Mouse (Mus musculus): ENCODE data around the gene Suclg2.
A peak's percentile ranks its signal among the peaks of the same experiment; 100 is the strongest.

The Suclg2 gene

DNA sequence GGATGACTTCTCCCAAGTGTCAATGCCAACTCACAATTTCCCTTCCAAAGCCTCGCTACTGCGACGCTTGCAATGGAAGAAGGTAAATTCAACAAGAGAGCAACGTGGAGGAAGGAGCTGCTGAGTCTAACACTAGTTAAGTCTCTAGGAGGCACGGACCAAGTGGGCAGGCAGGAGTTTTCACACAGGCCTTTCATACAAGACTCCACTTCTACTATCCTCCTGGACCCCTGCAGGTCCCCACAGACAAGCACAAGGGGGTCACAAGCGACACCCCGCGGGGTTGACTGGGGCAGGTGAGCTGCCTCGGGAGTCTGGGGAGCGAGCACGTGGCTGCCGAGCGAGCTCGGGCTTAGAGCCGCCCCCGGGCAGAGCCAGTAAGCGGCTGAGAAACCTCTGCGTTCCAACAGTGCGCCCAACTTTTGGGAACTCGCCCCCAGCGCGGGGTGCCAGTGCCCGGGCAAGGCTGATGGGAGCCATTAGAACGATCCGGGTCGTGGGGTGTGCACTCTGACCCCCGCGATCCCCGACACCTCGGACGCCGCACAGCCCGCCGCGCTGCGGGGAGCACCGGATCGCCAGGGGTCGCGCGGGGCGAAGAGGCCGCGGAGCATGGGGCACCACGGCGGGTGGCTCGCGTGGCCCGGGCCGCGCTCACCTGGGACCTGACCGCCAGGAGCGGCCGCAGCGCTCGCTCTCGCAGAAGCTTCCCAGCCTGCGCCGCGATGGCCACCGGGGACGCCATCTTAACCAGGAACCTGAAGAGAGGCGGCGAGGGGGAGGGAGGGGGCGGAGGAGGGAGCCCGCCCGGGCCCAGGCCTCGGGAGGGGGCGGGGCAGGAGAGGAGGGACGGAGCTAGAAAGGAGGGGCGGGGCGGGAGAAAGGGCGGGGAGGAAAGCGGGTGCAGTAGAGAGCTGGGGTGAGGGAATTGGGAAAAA, at the start of gene Suclg2:
Suclg2 (minus strand) TSS at position 770 of the 938 bp plus-strand sequence.
- peak; percentile 68 to 83 for DNase-seq (ENCODE audit: low spot score in 2 of 2)

DNA sequence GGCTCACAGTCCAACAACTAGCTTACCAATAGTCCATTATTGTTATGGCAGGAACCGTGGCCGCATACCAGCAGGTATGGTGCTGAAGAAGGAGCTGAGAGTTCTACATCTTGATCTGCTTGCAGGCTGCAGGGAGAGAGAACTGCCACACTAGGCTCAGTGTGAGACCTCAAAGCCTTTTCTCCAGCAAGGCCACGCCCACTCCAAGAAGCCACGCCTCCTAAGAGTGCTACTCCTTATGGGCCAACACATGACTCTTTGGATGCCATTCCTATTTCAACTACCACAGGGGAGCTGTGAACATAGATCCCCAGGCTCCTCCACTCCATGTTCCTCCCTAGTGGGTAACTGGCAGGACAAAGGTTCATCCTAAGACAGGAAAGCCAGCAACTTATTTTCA, 48.0 kb upstream of the Suclg2 start:
- no peak for DNase-seq (ENCODE audit: low spot score in 2 of 2)

DNA sequence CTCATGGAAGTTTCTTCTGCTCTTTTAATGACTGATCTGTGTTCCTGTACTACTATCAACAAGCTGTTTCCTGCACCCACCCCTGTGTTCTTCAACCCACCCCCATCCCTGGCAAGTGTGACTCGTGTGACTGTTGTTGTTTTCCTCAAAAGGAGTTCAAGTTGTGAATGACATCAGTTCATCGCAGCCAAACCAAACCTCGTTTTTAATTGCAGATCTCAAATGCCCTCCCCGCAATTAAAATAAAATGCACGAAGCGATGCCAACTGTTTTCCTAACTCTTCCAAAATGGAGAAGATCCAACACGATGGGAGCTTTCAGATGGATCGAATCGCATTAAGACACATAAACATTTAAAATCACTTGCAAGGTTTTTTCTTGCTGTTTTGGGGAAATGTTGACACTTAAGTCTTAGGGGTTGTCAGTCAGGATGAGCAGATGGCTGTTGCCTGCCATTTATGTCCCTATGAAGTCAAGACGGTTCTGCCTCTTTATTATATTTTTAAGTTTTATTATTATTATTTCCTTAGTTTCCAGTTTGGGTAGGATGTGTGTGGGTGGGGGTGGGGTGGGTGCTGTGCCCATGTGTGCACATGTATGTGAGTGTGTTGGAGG, 41.1 kb upstream of the Suclg2 start:
- peak in 1 of 2 experiments; percentile 23 for DNase-seq (ENCODE audit: low spot score in 2 of 2)

DNA sequence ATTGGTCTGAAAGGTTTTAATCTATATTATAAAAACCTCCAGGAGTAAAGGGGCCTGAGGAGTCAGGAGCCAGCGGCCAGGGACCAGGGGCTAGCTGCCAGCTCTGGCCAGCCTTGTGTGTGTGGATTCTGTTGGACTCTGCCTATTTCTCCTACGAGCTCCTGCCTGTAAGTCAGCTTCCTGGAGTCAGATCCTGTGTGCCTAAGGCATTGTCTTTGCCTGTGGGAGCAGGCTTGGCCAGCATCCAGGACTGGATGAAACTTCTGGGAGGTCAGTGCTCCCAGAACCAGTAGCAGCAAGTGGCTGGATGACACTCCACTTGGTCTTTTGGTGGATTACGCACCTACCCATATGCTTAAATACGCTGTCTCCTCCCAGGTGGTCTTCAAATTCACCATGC, 23.8 kb upstream of the Suclg2 start:
- no peak for DNase-seq (ENCODE audit: low spot score in 2 of 2)

DNA sequence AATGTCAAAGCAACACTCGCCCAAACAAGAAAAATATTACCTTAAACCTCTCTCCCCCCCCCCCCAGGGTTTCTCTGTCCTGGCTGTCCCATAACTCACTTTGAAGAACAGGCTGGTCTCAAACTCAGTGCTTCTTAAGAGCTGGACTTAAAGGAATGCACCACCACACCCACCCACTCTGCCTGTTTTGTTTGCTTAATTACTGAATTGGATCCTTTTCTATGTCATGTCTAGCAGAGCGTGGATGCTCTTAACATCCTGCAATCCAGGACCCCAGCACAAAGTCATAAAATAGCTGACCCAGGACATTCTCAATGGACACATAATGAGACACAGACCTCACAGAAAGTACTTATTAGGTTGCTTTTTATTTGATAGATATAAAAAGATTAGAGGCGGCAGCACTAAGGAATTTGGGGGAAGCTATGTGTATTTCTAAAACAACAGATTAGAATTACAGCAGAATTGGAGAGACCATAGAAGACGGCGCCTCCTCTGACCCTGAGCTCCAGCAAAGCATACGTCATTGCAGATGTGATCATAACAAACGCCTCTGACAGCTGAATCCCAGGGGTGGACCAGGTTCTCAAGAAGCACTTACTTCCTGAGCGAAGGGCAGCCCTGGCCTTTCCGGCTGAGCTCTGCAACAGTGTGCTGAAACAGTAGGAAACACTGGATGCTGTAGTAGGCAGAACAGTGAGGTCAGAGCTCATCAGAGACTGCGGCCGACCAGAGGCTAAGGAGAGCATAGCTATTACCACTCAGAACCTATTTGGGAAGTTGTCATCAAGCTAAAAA, 13.2 kb upstream of the Suclg2 start:
- DNase-seq (ENCODE audit: low spot score in 2 of 2): no peak

DNA sequence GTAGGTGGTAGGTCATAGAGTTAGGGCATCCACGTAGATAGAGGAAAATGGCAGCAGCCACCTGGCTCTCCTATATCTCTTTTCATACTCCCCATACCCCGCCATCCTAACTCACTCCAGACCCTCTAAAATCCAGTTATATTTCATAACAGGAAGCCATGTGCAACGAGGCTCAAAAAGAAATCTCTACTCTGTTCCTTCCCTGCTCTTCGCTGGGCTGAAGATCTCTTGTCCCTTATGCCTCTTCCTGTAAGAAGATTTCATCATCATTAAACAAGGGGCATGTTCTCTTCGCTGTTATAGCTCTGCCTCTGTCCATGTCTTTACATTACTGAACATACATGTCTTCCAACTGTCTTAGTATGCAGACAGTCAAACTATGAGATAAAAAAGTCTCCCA, 10.8 kb upstream of the Suclg2 start:
- DNase-seq (ENCODE audit: low spot score in 2 of 2): no peak

DNA sequence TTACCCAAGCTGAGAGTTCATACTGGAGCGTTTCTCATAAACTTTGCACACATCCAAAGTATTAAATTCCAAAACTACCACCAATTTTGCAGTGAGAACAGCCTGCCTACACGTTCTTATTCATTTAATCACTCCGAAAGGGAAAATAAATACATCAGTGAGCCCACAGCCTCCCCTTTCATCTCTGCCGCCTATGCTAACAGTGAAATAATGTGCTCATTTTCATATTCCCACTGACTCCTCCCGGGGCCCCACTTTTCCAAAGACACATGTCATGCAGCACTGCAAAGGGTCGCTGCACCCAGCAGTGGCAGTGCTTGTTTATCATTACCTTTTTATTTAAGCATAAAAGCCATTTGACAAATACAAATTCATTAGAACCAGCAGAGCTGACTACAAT, 6.7 kb upstream of the Suclg2 start:
- DNase-seq (ENCODE audit: low spot score in 2 of 2): no peak

DNA sequence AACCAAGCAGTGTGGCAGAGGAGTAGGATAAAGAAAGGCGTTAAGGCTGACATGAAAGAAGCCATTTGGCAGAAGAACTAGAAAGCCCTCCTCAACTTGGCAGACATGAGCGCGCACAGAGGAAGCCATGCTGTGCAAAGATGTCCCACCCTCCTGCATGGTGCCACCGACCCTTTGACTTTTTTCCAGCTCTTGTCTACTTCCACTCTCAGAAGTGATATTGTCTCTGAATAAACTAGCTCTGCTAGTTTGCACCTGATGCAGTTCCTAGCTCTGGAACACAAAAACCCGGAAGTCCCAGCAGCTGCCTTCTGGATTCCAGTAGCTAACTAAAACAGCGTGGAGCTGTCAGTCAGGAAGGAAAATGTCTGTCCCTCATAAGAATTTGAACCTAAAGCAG, 4.8 kb upstream of the Suclg2 start:
- no peak for DNase-seq (ENCODE audit: low spot score in 2 of 2)

DNA sequence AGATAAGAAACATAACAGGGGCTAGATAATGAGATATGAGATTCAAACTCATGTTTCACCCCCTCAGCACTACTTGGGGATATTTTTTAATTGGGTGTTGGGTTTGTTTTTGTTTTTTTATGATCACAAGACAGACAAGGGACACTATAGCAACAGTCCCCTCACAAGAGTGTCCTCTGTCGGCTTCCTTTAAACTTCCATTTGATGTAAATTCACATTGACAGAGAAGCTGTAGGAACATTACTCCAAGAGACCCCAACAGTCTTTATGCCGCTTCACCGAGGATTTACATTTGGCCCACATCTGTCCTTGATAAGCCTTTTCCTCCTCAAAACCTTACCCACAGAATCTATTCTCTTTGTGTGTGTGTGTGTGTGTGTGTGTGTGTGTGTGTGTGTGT, 1.2 kb upstream of the Suclg2 start:
- DNase-seq (ENCODE audit: low spot score in 2 of 2): no peak

DNA sequence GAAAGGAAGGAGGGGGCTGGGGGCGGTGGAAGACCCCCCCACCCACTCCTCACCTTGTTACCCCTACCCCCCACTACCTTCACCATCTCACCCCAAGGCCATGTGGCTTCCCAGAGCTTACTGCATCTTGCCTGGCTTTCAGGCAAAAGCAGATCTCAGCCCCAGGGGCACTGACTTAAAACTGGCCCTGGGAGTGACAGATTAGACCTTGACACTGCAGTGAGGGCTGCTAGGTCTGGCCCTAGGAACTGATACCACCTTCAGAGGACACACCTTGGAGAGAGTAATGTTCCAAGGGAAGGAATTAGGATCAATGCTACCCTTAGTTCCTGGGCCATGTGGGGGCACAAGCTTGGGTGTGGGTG, 351 bp upstream of the Suclg2 start:
- no peak for DNase-seq (ENCODE audit: low spot score in 2 of 2)

DNA sequence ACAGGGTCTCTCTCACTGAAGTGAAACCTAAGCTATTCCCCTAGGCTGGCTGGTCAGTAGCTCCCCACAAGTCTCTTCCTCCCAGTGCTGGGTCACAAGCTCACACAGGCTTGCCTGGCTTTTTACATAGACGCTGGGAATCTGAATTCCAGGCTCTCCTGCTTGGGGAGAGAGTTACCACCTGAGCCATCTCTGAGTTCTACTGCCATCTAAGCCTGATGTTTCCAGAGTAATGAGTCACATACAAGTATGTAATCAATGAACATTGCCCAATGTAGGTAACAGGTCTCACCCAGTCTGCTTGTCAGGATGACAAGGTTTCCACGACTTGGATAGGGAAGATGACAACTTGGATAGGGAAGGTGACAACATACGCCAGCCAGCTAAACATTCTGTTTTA, 1.5 kb downstream of the Suclg2 start:
- DNase-seq (ENCODE audit: low spot score in 2 of 2): no peak

DNA sequence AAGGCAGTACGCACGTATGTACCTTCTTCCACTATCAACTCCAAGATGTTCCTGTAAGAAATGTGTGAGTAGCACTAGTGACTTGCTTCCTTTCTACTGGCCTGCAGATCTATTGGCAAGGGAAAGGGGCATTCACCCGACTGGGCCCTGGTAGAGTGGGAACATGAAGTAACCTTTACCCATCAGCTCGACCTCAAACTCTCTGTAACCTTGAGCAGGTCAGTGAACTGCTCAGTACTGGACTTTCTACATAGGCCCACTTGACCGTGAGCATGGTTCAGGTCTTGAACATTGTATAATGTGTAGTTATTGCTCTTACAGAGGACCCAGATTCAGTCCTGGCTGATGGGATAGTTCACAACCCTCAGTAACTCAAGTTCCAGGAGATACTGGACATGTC, 2.1 kb downstream of the Suclg2 start:
- DNase-seq (ENCODE audit: low spot score in 2 of 2): no peak

DNA sequence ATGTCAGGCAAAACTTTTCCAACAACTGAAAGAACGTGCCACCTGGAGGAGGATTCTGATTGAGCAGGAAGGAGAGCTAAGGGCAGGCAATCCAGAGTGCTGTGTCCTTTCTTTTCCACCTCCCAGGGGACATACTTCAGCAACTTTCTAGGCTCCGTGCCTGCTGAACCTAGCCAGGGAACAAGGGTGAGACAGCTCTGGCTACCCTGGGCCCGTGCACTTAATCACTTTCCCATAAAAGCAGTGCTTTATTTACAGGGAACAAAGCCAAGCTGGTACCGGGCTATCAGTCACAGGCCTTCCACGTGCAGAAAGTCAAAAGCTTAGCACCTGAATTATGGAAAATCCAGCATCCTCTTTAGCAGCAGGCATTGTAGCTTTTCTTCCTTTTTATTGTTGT, 5.4 kb downstream of the Suclg2 start:
- DNase-seq (ENCODE audit: low spot score in 2 of 2): no peak

DNA sequence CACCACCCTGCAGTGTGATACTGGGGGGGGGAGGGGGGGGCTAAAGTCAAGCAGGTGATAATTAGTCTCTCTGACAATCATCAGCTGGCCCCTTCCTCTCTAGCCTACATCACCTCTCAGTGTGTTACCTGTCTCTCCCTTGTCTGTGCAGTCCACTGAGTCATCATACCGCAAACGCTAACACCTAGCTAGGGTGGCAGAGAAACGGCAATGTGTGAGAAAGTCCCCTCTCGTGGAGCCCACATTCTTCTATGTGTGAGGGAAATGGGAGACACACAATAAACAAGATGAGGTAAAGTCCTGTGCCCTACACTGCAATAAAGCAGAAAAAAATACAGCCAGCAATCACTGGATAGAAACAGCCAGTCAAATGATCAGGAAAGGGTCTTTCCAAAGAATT, 6.5 kb downstream of the Suclg2 start:
- no peak for DNase-seq (ENCODE audit: low spot score in 2 of 2)

DNA sequence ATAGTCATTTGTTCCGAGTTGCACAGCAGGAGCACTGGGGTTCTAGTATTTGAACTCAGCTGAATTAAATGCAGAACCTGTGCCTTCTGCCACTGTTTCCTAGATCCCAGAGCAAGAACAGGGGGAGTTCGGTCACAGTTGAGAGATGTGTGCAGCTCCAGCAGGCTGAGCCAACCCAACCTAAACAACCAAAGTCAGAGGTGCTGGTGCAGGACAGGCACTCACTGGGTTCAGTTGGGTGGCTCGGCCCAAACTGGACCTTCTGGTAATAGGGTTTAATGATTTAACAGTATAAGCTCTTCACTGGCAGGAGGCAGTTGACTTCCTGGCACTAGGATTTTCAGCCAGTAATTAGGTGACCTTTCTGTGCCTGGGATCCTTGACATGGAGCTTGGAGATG, 6.9 kb downstream of the Suclg2 start:
- DNase-seq (ENCODE audit: low spot score in 2 of 2): no peak

DNA sequence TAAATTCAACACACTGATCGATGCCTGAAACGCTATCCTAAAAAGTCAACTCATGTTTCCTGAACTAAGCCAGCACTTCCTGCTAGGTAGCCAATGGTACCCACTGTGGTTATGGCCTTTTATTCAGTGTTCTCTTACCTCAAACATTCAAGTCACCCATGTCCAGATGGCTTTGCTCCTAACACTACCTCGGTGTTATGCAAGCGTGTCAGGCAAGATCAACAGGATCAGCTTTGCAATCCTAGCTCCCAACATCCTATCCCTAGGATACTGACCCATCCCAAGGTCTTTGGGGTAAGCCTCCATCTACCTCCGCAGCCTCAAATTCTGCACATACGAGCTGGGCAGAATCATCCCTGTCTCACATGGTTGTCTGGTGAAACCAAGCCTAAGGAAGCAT, 7.7 kb downstream of the Suclg2 start:
- no peak for DNase-seq (ENCODE audit: low spot score in 2 of 2)

DNA sequence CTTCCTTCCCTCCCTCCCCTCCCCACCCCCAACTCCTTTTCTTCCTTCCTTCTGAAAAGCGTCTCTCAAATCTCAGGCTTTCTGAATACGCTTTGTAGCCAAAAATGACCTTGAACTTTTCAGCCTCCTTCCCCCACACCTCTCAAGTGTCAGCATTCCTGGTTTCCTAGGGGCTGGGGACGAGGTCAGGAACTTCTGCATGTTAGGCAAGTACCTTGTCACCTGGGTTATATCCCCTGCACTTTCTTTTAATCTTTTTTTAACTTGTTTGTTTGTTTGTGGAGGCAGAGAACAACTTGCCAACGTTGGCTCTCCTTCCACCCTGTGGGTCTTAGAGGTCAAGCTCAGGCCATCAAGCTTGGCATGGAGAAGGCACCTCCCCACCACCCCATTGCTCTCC, 9.1 kb downstream of the Suclg2 start:
- DNase-seq (ENCODE audit: low spot score in 2 of 2): no peak

DNA sequence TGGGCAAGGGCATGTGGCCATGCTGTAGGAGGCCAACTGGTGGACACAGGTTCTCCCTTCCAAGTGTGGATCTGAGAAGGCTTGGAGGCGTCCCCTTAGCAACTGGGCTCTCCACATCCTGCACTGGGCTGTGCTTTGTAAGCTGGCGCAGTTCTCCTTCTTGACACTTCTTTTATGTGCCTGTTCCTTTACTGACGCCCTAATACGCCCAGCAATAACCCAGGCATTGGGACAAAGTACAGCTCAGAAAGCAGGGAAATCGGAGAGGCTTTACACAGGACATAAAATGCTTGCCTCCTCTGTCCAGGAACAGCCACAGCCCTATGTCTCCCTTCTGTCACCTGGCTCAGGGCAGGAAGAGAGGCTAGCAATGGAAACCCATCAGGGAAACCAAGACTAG, 9.5 kb downstream of the Suclg2 start:
- no peak for DNase-seq (ENCODE audit: low spot score in 2 of 2)

DNA sequence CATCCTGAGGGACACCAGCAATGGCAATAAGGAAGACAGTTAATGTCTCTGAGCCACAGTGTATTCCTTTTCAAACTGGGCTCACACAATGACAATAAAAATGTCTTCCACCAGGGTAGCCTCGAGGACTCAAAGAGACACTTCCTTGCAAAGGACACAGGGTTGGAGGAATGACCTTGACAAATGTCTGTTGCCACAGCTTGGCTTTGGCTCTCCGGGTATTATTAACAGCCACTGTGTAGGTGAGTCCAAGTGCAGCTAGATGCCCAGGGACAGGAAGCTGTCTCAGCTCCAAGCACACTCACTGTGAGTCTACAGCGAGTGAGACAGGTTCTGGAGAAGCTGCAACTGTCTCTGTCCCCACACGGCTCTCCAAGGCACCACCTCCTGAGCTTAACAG, 14.0 kb downstream of the Suclg2 start:
- DNase-seq (ENCODE audit: low spot score in 2 of 2): no peak

DNA sequence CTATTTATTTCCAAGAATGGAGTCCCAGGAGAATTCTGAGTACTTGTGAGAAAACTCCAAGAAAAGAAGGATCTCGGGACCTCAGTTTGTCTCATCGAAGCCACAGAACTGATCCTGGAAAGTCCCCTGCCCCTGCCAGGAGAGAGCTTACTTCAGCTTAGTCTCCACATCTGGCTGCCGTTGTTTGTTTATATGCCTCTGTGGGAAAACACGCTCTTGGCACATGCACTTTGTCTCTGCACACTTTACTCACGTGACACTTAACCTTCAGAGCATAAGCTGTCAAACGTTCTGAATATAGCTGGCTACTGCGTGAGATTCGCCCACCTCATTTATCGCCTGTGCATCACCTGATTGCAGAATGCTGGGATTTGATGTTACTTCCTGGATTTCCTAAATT, 16.4 kb downstream of the Suclg2 start:
- DNase-seq (ENCODE audit: low spot score in 2 of 2): no peak

DNA sequence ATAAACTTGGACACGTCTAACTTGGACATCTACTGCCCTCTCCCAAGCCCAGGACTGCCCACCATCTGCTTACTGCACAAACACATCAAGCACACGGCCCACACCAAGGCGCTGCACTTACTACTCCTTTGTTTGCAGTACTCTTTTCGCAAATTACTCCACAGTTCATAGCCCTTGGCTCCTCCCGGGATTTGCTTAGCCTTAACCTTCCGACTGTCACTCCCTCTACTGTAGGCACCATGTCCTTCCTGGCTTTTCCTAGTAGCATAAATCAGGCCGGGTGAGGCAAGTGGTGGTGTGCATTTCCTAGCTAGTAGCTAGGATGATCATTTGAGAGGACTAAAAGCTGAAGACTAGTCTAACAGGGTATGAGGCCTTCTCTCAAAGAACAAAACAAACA, 16.8 kb downstream of the Suclg2 start:
- DNase-seq (ENCODE audit: low spot score in 2 of 2): no peak

DNA sequence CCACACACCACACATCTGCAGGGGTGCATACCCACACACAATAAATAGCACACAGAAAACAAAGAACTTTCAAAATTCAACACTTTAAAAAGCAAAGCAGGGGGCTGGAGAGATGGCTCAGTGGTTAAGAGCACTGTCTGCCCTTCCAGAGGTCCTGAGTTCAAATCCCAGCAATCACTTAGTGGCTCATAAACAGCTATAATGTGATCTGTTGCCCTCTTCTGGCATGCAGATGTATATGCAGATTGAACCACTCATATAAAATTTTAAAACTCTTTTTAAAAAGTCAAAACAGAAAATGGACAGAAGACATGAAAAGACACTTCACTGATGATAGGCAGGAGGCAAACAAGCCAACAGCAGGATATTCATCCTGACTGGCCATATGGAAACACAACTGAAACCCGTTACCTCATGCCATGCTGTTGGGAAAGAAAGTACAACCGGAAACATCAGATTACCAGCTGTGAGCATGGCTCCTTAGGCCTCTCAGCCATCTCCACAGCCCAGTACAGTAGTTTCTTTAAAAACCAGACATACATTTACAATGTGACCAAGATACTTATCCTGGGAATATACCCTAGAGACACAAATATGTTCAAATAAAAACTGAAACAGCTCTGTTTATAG, 17.5 kb downstream of the Suclg2 start:
- no peak for DNase-seq (ENCODE audit: low spot score in 2 of 2)
